Mouse (Mus musculus): ENCODE measurements at regions not wholly inside any gene's neighbourhood (a gene's known extent, or its start where the extent isn't known, plus 50 kb on each side); places are given as distances from the start of the nearest gene placed in this dataset.

- TF ChIP-seq CTCF (IDR thresholded peaks at IDR 0.05; ENCODE audit: low read depth, low read length) (no peak), TAL1 (conservative IDR thresholded peaks at IDR 0.05; ENCODE audit: low read depth, low read length) (no peak), GATA1 (IDR thresholded peaks at IDR 0.05; ENCODE audit: borderline replicate concordance, low read length) (no peak), GATA2 (IDR thresholded peaks at IDR 0.05; ENCODE audit: borderline replicate concordance, low read depth, low read length) (no peak)
Measured at GRCm38 (mm10) chr1:105093875-105094274, 262.6 kb downstream of the Rnf152 start.
